Mouse (Mus musculus): ENCODE measurements at regions not wholly inside any gene's neighbourhood (a gene's known extent, or its start where the extent isn't known, plus 50 kb on each side); places are given as distances from the start of the nearest gene placed in this dataset.

DNA sequence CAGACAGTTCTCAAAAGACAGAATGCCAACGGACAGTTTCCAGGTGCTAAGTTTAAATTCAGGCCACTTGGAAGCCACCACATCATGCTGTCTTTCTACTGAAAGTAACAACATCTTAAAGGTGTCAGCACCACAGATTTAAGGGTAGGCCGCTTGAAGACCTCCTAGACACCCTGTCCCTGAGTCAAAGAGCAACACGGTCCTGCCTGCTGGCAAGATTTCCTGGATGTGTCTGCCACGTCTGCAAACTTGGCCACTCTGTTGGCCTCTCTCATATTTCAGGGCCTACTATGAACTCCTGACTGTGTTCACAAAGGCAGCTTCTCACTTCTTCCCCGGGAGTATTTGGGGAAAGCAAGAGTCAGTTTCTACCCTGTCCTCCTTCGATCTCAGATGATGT lies 194.7 kb upstream of the Esrrg start:
- no peak for DNase-seq (ENCODE audit: low read depth)

DNA sequence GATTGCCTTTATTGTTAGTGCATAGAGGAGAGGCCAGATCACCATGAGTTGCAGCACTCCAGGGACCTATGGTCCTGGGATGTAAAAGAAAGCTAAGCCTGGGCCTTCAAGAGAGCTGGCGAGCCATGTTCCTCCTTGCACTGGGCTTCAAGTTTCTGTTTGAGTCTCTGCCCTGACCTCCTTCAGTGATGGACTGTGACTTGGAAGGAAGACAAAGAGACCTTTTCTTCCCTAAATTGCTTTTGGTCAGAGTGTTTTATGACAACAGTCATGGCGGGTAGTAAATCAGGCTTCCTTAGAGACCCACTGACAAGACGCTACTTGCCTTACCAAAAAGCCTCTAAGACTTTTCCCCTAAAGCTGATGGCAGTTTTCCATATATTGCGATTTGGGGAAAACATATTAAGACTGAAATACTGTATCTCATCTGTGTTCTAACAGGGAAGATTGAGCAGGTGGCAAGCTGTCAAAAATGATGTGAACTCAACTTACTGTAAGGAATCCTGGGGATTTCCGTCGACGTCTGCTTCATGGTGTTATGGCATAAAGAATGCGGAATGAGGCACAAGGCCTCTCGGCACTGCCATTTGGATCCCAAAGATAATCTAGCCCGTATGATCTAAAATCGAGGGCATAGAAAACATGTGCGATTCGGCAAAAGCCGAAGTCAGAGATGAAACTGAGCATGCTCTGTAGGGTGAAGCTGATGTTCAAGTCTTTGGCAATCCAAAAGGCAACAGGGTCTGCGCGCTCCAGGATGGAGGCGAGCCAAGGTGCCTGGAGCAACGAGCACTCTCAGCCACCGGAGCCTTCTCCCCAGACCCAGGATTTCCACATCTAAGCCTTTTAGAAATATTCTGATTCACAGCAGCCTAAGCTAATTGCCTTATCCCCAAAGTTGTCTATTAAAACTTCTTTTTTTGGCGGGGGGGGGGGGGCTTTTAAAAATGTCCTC lies 190.1 kb upstream of the Esrrg start:
- no peak for DNase-seq (ENCODE audit: low read depth)

DNA sequence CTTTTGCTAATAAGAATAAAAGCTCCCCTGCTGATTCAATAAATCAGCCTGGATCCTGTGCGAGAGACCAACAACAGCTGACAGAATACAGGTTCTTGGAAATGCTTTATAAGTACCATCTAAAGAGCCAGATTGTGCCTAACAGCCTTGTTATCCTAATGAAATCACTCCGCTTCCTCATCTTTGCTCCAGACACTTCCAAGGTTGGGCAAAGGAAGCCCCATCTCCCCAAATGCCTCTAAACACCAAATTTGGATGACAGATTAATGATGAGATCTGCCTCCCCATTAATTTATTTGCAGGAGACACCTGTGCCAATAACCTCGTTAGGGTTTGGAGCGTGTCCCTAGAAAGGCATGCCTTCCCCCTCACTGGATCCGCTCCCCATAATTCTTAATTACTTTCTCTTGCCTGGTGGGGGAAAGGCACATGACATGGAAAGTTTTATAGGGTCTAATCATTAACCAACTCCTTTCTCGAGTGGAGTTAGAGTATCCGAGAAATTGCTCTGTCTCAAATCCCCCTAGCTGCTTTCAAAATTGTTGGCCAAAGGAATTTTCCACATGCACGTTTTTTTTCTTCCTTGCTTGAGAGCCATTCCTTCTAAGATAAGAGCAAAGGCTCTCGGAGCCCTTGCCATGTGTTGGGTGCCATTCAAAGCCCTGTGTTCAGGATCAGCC lies 179.9 kb upstream of the Esrrg start:
- DNase-seq (ENCODE audit: low read depth) = no peak

DNA sequence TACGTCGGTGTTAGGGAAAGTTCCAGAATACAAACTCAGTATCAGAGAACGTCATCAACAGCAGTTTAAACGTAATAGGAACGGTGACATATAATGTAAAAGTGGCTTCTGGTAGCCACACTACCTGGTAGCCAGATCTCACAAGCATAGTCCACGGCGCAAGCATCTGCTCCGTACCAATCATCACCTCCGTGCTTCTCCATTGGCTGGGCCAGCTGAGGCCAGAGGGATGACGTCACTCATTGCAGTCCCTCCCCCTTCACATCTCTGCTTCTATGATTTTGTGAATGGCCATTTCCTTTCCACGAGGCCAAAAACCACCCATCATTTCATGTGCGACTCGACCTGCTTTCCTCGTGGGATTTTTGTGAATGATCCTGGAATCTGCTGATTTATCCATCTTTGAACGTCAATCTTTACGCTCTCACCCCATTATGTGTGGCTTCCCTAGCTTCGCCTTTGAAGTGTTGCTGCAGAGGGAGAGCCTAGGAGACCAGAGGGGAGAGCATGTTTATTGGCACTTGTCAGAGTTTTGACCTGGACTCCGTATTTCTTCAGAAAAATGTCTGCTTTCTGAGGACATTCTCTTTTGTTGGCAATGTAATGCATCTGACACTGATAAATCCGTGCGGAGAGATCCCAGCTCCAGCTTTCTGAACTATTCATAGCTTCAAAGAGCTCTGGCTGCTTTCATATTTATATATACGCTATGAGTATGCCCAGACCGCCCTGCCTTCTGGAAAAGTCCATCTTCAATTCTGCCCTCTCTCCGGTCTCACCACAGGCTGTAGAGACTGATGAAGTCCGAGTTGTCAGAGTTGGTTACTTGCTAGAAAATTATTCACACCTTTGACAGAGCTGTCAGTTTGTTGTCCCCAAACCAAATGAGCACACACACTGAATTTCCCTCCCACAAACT lies 174.6 kb upstream of the Esrrg start:
- DNase-seq (ENCODE audit: low read depth) = no peak

DNA sequence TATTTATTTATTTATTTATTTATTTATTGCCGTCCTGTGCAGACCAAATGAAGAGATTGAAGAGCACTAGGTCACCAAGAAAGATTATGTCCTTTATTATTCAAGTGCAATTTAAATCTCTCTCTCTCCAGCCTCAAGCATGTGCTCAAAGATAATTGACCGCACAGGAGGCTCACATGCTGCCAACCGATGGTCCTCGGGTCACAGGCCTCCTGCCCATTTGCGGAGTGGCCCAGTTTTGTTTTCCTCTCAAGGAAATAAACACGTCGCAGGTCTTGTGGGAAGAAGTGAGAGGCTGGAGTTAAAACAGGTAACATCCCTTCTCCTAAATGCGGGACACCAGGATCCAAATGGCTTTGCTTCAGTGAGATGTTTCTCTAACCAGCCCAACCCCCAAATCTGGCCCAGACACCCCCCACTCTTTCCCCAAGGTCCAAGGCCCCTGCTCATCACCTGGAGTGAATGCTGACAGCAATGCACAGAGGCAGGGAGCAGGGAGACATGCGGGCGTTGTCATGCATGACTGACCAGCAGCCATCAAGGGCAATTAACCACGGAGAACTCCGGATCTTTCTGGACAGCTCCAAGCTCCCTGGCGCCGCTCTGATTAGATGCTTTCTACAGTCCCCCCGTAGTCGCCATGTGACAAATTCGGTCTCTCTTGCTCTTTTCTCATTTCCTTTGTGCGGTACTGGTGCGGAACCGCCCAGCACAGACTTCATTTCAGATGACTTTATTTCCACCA lies 169.2 kb upstream of the Esrrg start:
- no peak for DNase-seq (ENCODE audit: low read depth)

DNA sequence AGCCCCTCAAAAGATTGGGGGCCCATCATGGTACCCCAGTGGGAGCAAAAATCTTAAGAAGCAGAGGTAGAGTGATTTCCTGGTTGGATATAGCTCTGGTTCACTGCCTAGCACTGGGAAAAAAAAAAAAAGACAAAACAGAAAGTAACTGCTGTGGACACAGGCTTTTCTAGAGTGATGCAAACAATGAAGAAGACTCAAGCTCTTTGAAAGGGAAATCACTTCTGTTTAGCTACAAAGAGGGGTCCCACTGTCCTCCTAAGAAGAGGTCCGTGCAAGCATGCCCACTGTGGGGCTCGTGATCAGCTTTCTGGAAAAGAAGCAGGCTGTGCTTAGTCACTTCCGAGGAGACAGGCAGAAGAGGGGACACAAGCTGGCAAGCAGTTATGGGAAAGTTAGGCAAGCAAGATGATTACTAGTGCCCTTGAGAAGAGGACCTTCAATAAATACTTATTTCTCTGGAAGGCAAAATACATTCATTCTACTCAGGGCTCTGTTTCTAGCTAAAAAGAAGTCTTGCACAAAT lies 166.9 kb upstream of the Esrrg start:
- no peak for DNase-seq (ENCODE audit: low read depth)

DNA sequence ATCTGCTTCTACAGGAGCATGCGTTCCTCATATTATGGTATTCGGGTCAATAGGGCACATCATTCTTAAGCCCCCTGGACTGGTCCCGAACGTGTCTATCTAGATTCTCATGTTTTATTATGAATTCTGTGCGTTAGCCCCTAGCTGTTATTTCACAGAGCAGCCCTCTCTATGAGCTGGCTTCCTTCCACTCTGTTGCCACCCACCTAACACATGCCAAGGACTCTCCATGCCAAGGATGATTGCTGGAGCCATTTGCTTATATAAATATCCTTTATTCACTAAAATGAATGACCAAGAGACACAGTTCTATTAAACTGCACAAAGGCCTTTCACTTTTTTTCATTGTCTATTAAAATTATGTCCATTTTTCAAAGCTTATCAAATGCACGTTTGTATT lies 162.1 kb upstream of the Esrrg start:
- DNase-seq (ENCODE audit: low read depth) = no peak

DNA sequence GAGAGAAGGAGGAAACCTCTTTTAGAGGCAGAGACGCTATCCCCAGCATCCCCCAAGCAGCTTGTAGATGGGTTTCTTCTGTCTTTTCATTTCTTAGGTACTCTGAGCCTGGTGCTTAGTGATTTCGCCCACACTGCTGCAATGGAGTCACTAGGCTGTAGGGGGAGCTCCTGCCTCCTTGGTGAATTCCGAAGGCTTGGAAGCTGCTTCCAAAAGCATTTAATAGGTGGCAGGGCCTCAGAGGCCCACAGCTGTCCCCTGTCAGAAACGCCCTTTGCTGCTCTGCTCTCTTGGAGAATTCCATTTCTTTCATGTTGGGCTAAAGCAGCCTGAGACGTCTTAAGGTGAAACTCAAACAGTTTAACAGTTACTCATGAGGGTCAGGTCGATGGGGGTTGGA lies 160.4 kb upstream of the Esrrg start:
- DNase-seq (ENCODE audit: low read depth) = peak; percentile 23

DNA sequence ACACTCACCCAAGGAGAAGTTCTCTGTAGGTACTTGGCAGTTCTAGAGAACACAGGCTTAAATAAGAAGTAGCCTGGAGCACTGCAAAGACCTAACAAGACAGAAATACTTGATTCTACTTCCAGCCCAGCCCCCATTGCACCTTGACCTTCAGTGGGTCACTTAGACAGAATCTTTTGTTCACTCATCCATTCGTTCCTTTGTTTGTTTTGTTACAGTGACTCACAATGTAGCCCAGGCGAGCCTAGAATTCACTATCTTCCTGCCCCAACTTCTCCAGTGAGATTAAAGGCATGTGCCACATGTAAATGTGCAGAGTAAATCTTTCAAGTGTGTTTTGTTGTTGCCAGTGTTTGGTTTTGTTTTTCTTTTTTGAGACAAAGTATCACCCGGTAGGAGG lies 158.5 kb upstream of the Esrrg start:
- no peak for DNase-seq (ENCODE audit: low read depth)

DNA sequence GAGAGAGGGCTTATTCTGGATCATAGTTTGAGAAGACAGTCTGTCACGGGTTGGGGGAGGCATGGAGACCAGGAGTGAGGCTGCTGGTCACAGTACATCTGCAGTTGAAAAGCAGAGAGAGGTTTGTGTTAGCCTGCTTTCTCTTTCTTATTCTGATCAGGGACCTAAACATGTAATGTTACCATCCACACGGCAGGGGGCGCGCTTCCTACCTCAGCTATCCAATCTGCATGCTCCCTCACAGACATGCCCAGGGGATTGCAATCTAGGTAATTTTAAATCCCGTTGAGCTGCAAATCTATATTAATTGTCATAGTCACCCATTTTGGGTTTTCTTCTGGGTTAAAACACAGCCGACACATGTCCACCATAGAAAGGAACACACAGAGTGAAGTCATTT lies 156.4 kb upstream of the Esrrg start:
- no peak for DNase-seq (ENCODE audit: low read depth)

DNA sequence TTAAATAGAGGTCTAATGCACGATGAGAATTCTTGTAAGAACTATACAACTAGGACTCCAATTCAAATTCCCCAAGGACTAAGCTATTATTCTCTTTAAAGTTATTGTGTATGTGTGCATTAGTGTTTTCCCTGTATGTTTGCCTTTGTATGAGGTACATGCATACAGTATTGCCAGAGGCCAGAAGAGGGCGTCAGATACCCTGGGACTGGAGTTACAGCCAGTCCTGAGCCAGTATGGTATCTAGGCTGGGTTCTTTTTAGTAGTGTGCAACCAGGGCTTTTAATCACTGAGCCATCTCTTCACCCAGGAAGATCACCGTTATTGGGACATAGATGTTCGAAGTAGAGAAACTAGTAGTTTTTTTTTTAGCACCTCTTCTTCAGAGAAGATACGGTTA lies 154.2 kb upstream of the Esrrg start:
- DNase-seq (ENCODE audit: low read depth) = no peak

DNA sequence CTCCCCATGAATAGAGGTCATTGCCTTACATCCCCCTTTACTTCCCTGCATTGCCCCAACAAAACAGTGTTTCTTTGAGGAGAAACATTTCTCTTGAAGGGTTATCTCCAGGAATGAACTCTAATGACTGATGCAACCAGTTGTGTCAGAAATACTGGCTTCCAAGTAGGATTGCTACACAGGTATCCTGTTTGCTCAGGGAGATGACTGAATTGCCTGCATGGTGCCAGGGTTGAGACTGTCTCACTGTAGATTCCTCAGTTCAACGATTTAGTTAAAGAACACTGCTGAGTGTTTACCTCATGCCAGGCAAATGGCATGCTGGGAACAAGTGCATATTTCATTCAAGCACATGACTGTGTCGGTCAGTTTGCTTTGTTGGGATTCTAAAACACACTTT lies 123.8 kb upstream of the Esrrg start:
- no peak for DNase-seq (ENCODE audit: low read depth)

DNA sequence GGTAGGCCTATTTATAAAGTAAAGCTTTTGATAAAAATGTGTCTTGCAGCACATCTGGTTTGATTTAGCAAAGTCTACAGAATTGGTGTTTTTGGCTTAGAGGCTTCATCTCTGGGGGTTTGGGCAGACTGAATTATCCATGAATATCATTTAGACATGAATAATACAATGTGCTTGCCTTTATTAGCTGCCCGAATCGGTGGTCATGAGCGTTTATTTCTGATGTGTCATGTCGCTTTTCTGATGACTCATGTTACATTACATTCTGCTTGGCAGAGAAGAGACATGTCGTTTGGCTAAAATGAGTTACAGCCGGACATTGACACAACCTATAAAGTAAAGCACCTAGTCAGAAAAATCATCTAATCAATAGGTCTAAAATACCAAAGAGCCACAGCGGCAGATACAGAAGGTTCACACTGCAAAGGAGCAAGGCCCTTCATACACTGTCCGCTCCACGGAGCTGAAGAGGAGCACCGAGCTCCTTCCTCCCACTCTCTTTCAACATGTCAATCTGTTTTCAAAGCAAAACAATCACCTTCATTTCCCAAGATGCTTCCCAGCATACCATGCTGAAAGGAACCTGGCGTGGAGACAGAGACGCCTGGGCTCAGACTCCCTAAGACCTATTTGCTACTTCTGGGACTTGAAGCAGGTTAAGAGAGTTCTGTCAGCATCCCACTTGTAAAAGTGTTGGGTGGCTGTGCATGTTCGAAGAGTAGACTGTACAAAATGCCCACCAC lies 120.5 kb upstream of the Esrrg start:
- peak; percentile 73 for DNase-seq (ENCODE audit: low read depth)

DNA sequence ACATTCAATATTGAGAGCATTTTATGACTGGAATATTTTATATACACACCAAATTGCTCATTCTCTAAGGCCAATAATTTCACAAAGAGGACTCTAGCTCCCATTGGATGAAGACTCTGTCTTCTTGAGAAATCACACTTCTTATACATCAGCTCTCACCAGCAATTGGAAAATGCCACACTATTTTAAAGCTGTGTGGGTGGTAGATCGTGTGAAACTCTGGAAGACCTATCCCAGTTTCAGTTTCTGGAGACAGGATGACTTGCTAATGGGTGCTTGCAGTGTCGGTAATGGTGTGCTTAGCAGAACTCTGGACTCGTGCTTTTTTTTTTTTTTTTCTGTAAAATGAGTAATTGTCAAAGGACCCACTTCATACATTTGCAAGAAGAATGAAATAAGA lies 119.1 kb upstream of the Esrrg start:
- no peak for DNase-seq (ENCODE audit: low read depth)

DNA sequence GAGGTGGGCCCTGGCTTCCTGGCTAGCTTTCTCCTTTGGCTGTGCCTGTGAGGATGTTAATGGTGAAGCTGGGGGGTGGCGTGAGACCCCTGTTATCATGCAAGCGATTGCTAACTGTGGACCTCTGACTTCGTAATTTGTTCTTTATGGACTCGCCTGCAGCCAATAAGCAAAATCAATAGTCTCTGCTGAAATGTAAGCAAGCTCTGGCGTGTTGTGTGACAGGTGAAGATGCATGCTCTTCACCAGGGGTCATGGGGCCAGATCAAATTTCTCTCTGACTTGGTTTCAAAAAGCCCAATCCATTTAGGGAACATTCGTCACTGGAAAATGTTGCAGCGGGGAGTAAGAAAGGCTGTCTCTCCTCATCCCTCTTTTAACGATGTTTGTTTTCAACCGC lies 103.2 kb upstream of the Esrrg start:
- DNase-seq (ENCODE audit: low read depth) = no peak

DNA sequence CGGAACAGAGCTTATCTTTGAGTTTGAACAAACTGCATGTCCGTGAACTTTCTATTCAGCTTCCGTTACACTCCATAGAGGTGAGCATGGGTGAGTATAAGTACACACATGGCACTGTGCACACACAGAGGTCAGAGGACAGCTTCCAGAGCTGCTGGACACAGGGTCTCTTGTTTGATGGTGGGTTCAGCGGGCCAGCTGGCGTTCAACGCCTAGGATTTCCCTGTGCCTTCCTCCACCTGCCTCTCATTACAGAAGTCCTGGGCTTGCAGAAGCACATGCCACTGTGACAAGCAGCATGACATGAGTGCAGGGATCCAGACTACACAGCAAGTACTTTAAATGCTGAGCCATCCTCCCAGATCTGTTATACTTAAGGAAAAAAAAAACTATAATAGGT lies 101.4 kb upstream of the Esrrg start:
- no peak for DNase-seq (ENCODE audit: low read depth)

DNA sequence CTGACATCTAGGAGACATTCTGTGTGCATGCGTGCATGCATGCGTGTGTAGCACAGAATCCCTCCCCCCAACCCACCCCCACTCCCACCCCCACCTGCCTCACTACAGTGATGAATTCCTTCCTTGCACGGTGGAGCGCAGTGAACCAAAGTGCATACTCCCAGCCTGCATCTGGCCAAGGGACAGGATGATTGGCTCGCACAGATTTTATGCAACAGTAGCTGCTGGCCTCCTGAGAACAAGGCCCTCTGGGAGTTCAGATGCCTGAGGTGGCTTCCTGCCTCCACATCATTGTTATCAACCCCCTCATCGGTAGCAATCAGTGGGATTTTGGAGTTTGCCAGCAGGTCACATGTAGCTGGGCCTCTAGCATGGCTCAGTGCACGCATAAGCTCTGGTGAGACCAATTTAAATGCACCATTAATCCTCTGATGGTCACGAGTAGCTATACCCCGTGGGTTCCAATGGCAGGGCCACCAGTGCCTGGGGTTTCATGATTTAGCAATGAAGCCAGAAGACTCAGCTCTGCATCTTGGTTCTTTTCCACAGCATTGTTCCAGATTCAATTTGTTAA lies 77.2 kb upstream of the Esrrg start:
- DNase-seq (ENCODE audit: low read depth) = no peak

DNA sequence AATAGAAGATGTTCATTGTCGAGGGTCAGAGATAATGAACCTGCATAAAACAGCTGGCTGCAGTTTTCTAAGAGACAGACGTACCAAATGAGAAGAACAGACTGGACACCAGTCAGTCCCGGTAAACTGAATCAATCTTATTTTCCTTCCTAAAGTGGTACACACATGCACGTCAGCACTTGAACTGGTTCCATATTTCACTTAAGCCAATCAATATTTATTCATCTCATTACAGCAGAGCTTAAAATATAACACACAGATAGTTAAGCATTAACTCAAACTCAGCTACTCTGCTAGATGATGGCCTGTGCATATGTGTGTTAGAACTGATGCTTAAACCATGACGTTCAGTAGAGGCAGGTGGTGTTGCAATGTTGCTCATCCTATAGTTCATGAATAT lies 72.3 kb upstream of the Esrrg start:
- DNase-seq (ENCODE audit: low read depth) = no peak

DNA sequence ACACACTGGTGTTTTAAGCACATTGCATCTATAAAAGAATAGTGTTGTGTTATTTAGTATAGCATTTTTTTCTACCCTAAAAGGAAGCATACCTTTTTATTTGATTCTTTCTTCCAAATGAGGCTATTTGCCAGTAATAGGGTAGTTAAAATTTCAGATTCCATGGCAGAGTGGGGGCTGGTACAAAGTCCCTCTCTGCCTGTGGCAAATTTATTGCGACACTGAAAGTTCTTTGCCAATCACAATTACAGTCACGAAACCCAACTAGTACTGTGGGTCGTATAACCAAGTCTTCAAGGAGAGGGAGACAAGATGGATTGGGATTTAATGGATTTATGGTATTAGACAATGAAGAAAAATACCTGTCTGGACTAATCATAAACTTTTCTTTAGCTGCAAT lies 51.9 kb upstream of the Esrrg start:
- no peak for DNase-seq (ENCODE audit: low read depth)
